In genomic region chrX:20847816-20848215, GRCm38 (mm10) we compare ENCODE assay signal across 8 mouse cellular contexts. TPM values are rescaled to one million over a fixed set of nuclear protein-coding genes. Genes with fewer than 3 reads are reported as not detected.
DNase-seq lines count a peak whose midpoint lies in the region; ATAC-seq lines count a peak whose summit lies in the region.

No protein-coding gene starts in this region.

- no peaks in the 10 kb centered on the region for H3K27me3 ChIP-seq in erythroblast, embryonic 14.5 days (ENCODE audit: control insufficient read depth)
- no peaks in the 10 kb centered on the region for H3K27me3 ChIP-seq in neural tube, embryonic 11.5 days (ENCODE audit: control insufficient read depth, insufficient read depth, low read length)
- no peaks in the 10 kb centered on the region for H3K27me3 ChIP-seq in liver, embryonic 15.5 days

- no peaks in the 10 kb centered on the region; the same call in 1 of the 2 replicates for H3K9me3 ChIP-seq in erythroblast, embryonic 14.5 days (ENCODE audit: control insufficient read depth, low read length)
- H3K9me3 ChIP-seq in neural tube, embryonic 11.5 days (ENCODE audit: control insufficient read depth, low read length), result no peaks in the 10 kb centered on the region
- H3K9me3 ChIP-seq in liver, embryonic 15.5 days (replicated peaks), result no peaks in the 10 kb centered on the region

- H3K4me3 ChIP-seq in erythroblast, embryonic 14.5 days (replicated peaks), result peak overlapping the region; percentile 86
- H3K4me3 ChIP-seq in neural tube, embryonic 11.5 days (ENCODE audit: low read depth, low read length), result 0 out of 2 replicates have a peak overlapping the region, but pooled peaks have one; percentile 61
- H3K4me3 ChIP-seq in liver, embryonic 15.5 days (replicated peaks), result peak overlapping the region; percentile 69

- DNase-seq in neural tube, embryonic 11.5 days (ENCODE audit: low spot score), result no peak
- no peak for DNase-seq in neural tube, embryonic 10.5 days (ENCODE audit: extremely low spot score, low spot score)
- DNase-seq in frontal cortex, postnatal 10 days (ENCODE audit: low spot score in 2 of 2), result no peak
- no peak for DNase-seq in frontal cortex, adult 2 months (ENCODE audit: extremely low spot score in 1 of 2, low spot score in 1 of 2)
- no peak for DNase-seq in adrenal gland, adult 18-20 months (ENCODE audit: low spot score in 2 of 2)

- peaks cover 21% of the 10 kb centered on the region for H3K4me1 ChIP-seq in erythroblast, embryonic 14.5 days (ENCODE audit: control insufficient read depth)
- H3K4me1 ChIP-seq in neural tube, embryonic 11.5 days (ENCODE audit: control insufficient read depth, insufficient read depth, low read length), result no peaks in the 10 kb centered on the region
- H3K4me1 ChIP-seq in liver, embryonic 15.5 days (replicated peaks), result peaks cover 7% of the 10 kb centered on the region

- H3K4me2 ChIP-seq in neural tube, embryonic 11.5 days (ENCODE audit: low read depth), result peak overlapping the region; percentile 25
- H3K4me2 ChIP-seq in liver, embryonic 15.5 days, result peak overlapping the region; percentile 72

- H3K36me3 ChIP-seq in erythroblast, embryonic 14.5 days (ENCODE audit: control insufficient read depth), result peaks cover 25% of the 10 kb centered on the region
- H3K36me3 ChIP-seq in neural tube, embryonic 11.5 days (ENCODE audit: control insufficient read depth, insufficient read depth, low read length), result no peaks in the 10 kb centered on the region; the same call in 1 of the 2 replicates
- peaks cover 20% of the 10 kb centered on the region for H3K36me3 ChIP-seq in liver, embryonic 15.5 days (replicated peaks)

- ATAC-seq in erythroblast, adult 5-6 weeks (replicated peaks; ENCODE audit: low FRiP score, poor library complexity, severe bottlenecking), result no peak
- peak; percentile 58 for ATAC-seq in neural tube, embryonic 11.5 days (ENCODE audit: insufficient read depth, low FRiP score, low TSS enrichment)
- no peak for ATAC-seq in liver, embryonic 15.5 days (ENCODE audit: insufficient read depth)

- 15% methylated on average over 2 of the region's 2 CpGs for WGBS in neural tube, embryonic 11.5 days
- 34% methylated on average over 2 of the region's 2 CpGs for WGBS in liver, embryonic 15.5 days (ENCODE audit: insufficient replicate concordance)

- no peak overlapping the region for H3K9ac ChIP-seq in neural tube, embryonic 11.5 days (ENCODE audit: low read length)
- no peak overlapping the region for H3K9ac ChIP-seq in liver, embryonic 15.5 days

- H3K27ac ChIP-seq in neural tube, embryonic 11.5 days (ENCODE audit: low read depth, low read length), result peak overlapping the region; percentile 14; the same call in 1 of the 2 replicates
- H3K27ac ChIP-seq in liver, embryonic 15.5 days (replicated peaks), result no peak overlapping the region

RNA-seq across cellular contexts. Expression of gene Timp1, which starts 22.1 kb away (rescaled TPM):
- not detected in 2 replicates for polyA plus RNA-seq in erythroblast, embryonic 14.5 days (2012)
- total RNA-seq in erythroblast, adult 5-6 weeks (2015; ENCODE audit: low replicate concordance), result not detected in 2 replicates
- total RNA-seq in erythroblast, adult 5-6 weeks (2017; ENCODE audit: low replicate concordance), result not detected in 2 replicates
- polyA plus RNA-seq in neural tube, embryonic 11.5 days (2014; fragmentation: Nextera tagmentation; extraction: Ambion mirVana), result 10.6 and 13.5 TPM in 2 replicates
- polyA plus RNA-seq in liver, embryonic 15.5 days (2015; fragmentation: Nextera tagmentation; extraction: Ambion mirVana), result 2.0 and 2.2 TPM in 2 replicates
- 1.5 and 1.6 TPM in 2 replicates for polyA plus RNA-seq in frontal cortex, adult 2 months (2012; rRNA removed)
- 10 to 100 TPM; 20.9 to 32.1 TPM for total RNA-seq in adrenal gland, adult 18-20 months (2021)

RNA-seq across cellular contexts. Expression of gene Araf, which starts 50.2 kb away (rescaled TPM):
- polyA plus RNA-seq in erythroblast, embryonic 14.5 days (2012), result 1.1 and 3.3 TPM in 2 replicates
- 18.4 and 23.8 TPM in 2 replicates for total RNA-seq in erythroblast, adult 5-6 weeks (2015; ENCODE audit: low replicate concordance)
- 9.5 and 9.9 TPM in 2 replicates for total RNA-seq in erythroblast, adult 5-6 weeks (2017; ENCODE audit: low replicate concordance)
- polyA plus RNA-seq in neural tube, embryonic 11.5 days (2014; fragmentation: Nextera tagmentation; extraction: Ambion mirVana), result 111 and 126 TPM in 2 replicates
- 39.8 and 45.3 TPM in 2 replicates for polyA plus RNA-seq in liver, embryonic 15.5 days (2015; fragmentation: Nextera tagmentation; extraction: Ambion mirVana)
- polyA plus RNA-seq in frontal cortex, adult 2 months (2012; rRNA removed), result 232 and 257 TPM in 2 replicates
- total RNA-seq in adrenal gland, adult 18-20 months (2021), result 100 to 1,000 TPM; 108 to 123 TPM
